Mouse (Mus musculus) neural tube, embryonic 12.5 days (tissue): ENCODE data around the gene Slco4c1. TPM values are rescaled to one million over a fixed set of nuclear protein-coding genes. Genes with fewer than 3 reads are reported as not detected.

ENCODE experiments used
- ATAC-seq: fragments of 200-750 bp; cut with Nextera tagmentation; 2 replicates; pipeline ENCODE4 v1.8.0; 2017; ENCODE audit warnings: low read depth, mild to moderate bottlenecking, moderate TSS enrichment, moderate library complexity; ENCODE audit not compliant: low FRiP score
- H3K27ac ChIP-seq: fragments of 300-500 bp; sonication (generic); 2 replicates; pipeline ENCODE4 v1.5.1; 2016
- H3K27me3 ChIP-seq: fragments of 300-500 bp; sonication (generic); replicated peaks from 2 replicates; pipeline ENCODE4 v1.6.1; 2016; ENCODE audit warnings: mild to moderate bottlenecking
- H3K36me3 ChIP-seq: fragments of 300-500 bp; sonication (generic); 2 replicates; pipeline ENCODE4 v1.6.1; 2016; ENCODE audit warnings: mild to moderate bottlenecking
- H3K4me1 ChIP-seq: fragments of 300-500 bp; sonication (generic); 2 replicates; pipeline ENCODE4 v1.6.1; 2016
- H3K4me2 ChIP-seq: fragments of 300-500 bp; sonication (generic); replicated peaks from 2 replicates; pipeline ENCODE4 v1.6.1; 2016; ENCODE audit warnings: mild to moderate bottlenecking
- H3K4me3 ChIP-seq: fragments of 300-500 bp; sonication (generic); 2 replicates; pipeline ENCODE4 v1.5.1; 2016
- H3K9ac ChIP-seq: fragments of 300-500 bp; sonication (generic); 2 replicates; pipeline ENCODE4 v1.6.1; 2016; ENCODE audit warnings: mild to moderate bottlenecking
- H3K9me3 ChIP-seq: fragments of 300-500 bp; sonication (generic); 2 replicates; pipeline ENCODE4 v1.6.1; 2016; ENCODE audit warnings: mild to moderate bottlenecking
- WGBS: fragments of 180-500 bp; shearing (Covaris S2); methylation state at CpG from one replicate; pipeline ENCODE4 v1.1.7; 2016; 5-methylcytosine and 5-hydroxymethylcytosine counted together
- polyA plus RNA-seq: library from polyadenylated mRNA; unstranded; fragments of >200 nt; fragmentation: Nextera tagmentation; extraction: Ambion mirVana; gene quantifications from 2 replicates; pipeline ENCODE4 v1.2.1, GENCODE M21; 2016

The Slco4c1 gene
- polyA plus RNA-seq, 1 experiment from 2014 or later: 0.05 TPM

DNA sequence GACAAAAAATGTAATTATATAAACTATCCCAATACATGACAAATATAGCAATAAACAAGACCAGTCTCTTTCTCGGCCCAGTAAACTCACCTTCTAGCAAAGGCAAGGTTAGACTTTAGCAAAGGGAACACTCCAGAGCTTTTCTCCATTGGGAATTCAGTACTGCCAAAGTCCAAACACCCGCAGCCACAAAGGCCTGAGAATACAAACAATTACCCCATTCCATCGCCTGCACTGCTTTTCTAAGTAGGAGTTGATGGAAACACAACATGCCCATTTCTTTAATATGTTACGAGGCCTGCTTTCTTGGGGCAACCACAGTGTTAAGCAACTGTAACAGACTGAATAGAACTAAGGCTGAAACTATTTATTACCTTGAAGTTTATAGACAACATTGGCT is 18.4 kb downstream of the Slco4c1 start:
- no peaks in the 10 kb centered on the region for H3K4me1 ChIP-seq
- H3K9ac ChIP-seq: no peak overlapping the region
- WGBS: 83% methylated on average over 4 of the region's 4 CpGs
- no peaks in the 10 kb centered on the region for H3K27me3 ChIP-seq
- no peak for ATAC-seq
- H3K36me3 ChIP-seq: no peaks in the 10 kb centered on the region
- no peak overlapping the region for H3K4me3 ChIP-seq
- no peak overlapping the region for H3K27ac ChIP-seq
- H3K9me3 ChIP-seq: no peaks in the 10 kb centered on the region
- H3K4me2 ChIP-seq: no peak overlapping the region

GRCm38 (mm10) chr1:96849101-96849500 is 22.9 kb downstream of the Slco4c1 start:
- Histone ChIP-seq H3K9ac (no peak overlapping the region), H3K27me3 (no peaks in the 10 kb centered on the region), H3K36me3 (no peaks in the 10 kb centered on the region), H3K27ac (no peak overlapping the region), H3K4me1 (no peaks in the 10 kb centered on the region), H3K4me2 (no peak overlapping the region), H3K4me3 (no peak overlapping the region), H3K9me3 (no peaks in the 10 kb centered on the region)
- ATAC-seq: no peak
- 77% methylated on average over 4 of the region's 4 CpGs for WGBS

GRCm38 (mm10) chr1:96848606-96849005 is 23.4 kb downstream of the Slco4c1 start:
- Histone ChIP-seq H3K9me3 (no peaks in the 10 kb centered on the region), H3K4me3 (no peak overlapping the region), H3K27me3 (no peaks in the 10 kb centered on the region), H3K27ac (no peak overlapping the region), H3K36me3 (no peaks in the 10 kb centered on the region), H3K4me1 (no peaks in the 10 kb centered on the region), H3K9ac (no peak overlapping the region), H3K4me2 (no peak overlapping the region)
- WGBS: 41% methylated on average over 2 of the region's 2 CpGs
- ATAC-seq: no peak

DNA sequence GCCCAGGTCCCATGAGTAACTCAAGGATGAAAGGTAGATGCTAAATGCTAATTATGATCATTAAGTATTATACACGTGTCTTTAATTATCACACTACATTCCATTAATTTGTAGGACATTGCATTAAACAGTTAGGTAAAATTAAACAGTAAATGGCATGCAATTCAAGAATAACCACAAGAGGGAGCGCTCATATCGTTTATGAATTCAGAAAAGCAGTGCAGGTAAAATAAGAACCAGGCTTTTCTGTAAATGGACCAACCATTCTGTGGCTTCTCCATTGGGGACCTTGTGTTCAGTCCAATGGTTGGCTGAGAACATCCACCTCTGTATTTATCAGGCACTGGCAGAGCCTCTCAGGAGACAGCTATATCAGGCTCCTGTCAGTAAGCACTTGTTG is 25.2 kb downstream of the Slco4c1 start:
- no peak overlapping the region for H3K4me2 ChIP-seq
- no peak overlapping the region for H3K27ac ChIP-seq
- WGBS: 6% methylated on average over 3 of the region's 3 CpGs
- no peak overlapping the region for H3K4me3 ChIP-seq
- H3K36me3 ChIP-seq: no peaks in the 10 kb centered on the region
- H3K4me1 ChIP-seq: no peaks in the 10 kb centered on the region
- ATAC-seq: no peak
- H3K27me3 ChIP-seq: no peaks in the 10 kb centered on the region
- H3K9me3 ChIP-seq: no peaks in the 10 kb centered on the region
- no peak overlapping the region for H3K9ac ChIP-seq

- Histone ChIP-seq H3K4me2 (no peak overlapping the region), H3K4me1 (no peaks in the 10 kb centered on the region), H3K36me3 (no peaks in the 10 kb centered on the region), H3K9ac (no peak overlapping the region), H3K9me3 (no peaks in the 10 kb centered on the region), H3K27me3 (no peaks in the 10 kb centered on the region), H3K27ac (no peak overlapping the region), H3K4me3 (no peak overlapping the region)
- WGBS: 60% methylated on average over 2 of the region's 2 CpGs
- no peak for ATAC-seq
Observed at GRCm38 (mm10) chr1:96805287-96805727, 66.7 kb downstream of the Slco4c1 start.

GRCm38 (mm10) chr1:96801595-96801994 is 70.4 kb downstream of the Slco4c1 start:
- Histone ChIP-seq H3K36me3 (no peaks in the 10 kb centered on the region), H3K9ac (no peak overlapping the region), H3K4me2 (no peak overlapping the region), H3K27me3 (no peaks in the 10 kb centered on the region), H3K4me1 (no peaks in the 10 kb centered on the region), H3K27ac (no peak overlapping the region), H3K4me3 (no peak overlapping the region), H3K9me3 (no peaks in the 10 kb centered on the region)
- no peak for ATAC-seq

DNA sequence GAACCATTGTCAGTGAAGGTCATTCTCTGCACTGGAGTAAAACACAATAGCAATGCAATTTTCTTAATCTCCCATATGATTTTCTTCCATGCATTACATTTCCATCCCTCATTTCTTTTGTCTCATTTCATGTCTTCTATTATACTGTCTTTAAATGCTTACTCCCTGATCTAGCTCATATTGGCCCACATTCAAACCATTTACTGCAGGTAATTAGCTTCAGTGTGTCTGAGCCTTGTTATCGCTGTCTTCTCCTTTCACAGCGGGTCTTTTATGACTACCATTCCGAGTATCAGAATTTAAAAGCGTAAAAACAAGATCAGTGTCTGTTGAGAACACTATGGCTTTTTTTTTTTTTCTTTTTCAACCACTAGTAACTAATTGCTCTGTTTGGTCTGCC is 77.3 kb downstream of the Slco4c1 start:
- no peak overlapping the region for H3K9ac ChIP-seq
- ATAC-seq: no peak

DNA sequence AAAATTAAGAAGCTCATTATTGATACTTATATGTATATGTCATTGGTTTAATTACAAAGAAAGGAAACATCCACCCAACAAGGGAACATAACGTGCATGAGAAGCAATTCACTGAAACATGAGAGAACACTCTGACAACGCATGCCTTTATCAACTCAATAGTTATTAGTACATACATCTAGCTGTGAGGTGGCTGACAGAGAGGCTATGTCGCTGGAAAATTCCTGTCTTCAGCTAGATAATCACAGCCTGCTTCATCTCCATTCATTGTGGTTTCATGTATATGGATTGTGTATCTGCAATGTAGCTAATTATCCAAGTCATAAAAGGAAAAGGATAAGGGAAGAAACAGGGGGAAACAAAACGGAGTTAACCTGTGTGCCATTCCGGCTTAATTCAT is 77.7 kb downstream of the Slco4c1 start:
- H3K27me3 ChIP-seq: no peaks in the 10 kb centered on the region
- no peaks in the 10 kb centered on the region for H3K36me3 ChIP-seq
- 57% methylated on average over 5 of the region's 5 CpGs for WGBS
- H3K4me1 ChIP-seq: no peaks in the 10 kb centered on the region
- H3K4me2 ChIP-seq: no peak overlapping the region
- H3K9me3 ChIP-seq: no peaks in the 10 kb centered on the region
- H3K9ac ChIP-seq: no peak overlapping the region
- no peak overlapping the region for H3K4me3 ChIP-seq
- ATAC-seq: no peak
- H3K27ac ChIP-seq: no peak overlapping the region

More for the DNA sequence above, 77.3 kb downstream of the Slco4c1 start:
- no peaks in the 10 kb centered on the region for H3K4me1 ChIP-seq
- H3K4me3 ChIP-seq: no peak overlapping the region
- no peaks in the 10 kb centered on the region for H3K27me3 ChIP-seq
- no peak overlapping the region for H3K27ac ChIP-seq
- no peak overlapping the region for H3K4me2 ChIP-seq
- 18% methylated on average over 4 of the region's 4 CpGs for WGBS
- H3K36me3 ChIP-seq: no peaks in the 10 kb centered on the region
- no peaks in the 10 kb centered on the region for H3K9me3 ChIP-seq

- Histone ChIP-seq H3K9ac (no peak overlapping the region), H3K36me3 (no peaks in the 10 kb centered on the region), H3K4me2 (no peak overlapping the region), H3K27ac (no peak overlapping the region), H3K27me3 (no peaks in the 10 kb centered on the region), H3K4me3 (no peak overlapping the region), H3K4me1 (no peaks in the 10 kb centered on the region), H3K9me3 (no peaks in the 10 kb centered on the region)
- WGBS: 89% methylated on average over 1 of the region's 1 CpGs
- ATAC-seq: no peak
Observed at GRCm38 (mm10) chr1:96789268-96789667, 82.7 kb downstream of the Slco4c1 start.

- no peak overlapping the region for H3K9ac ChIP-seq
- no peak overlapping the region for H3K27ac ChIP-seq
- H3K4me3 ChIP-seq: no peak overlapping the region
- H3K36me3 ChIP-seq: no peaks in the 10 kb centered on the region
- 96% methylated on average over 4 of the region's 4 CpGs for WGBS
- no peaks in the 10 kb centered on the region for H3K4me1 ChIP-seq
- no peaks in the 10 kb centered on the region for H3K9me3 ChIP-seq
- ATAC-seq: no peak
- H3K4me2 ChIP-seq: no peak overlapping the region
- H3K27me3 ChIP-seq: no peaks in the 10 kb centered on the region
Observed at GRCm38 (mm10) chr1:96774174-96774573, 97.8 kb downstream of the Slco4c1 start.

DNA sequence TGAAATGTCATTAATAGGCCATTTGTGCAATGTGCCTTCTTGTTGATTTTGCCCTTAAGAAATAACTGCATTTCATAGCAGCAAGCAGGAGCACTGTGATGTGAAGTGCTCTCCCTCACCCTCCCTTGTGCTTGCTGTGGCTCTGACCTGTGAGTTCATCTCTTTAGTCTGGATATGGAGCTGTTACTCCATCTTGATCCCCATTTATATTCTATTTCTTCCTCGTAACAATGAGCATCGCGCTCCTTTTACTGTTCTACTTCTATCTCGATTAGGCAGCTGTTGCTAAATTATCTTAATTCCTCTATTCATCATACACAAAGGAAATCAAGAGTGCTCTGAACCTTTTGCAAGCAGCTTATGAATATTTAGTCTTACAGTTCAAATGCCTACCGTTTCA is 98.3 kb downstream of the Slco4c1 start:
- Histone ChIP-seq H3K4me2 (no peak overlapping the region), H3K36me3 (no peaks in the 10 kb centered on the region), H3K4me3 (no peak overlapping the region), H3K9me3 (no peaks in the 10 kb centered on the region), H3K27me3 (no peaks in the 10 kb centered on the region), H3K4me1 (no peaks in the 10 kb centered on the region), H3K9ac (no peak overlapping the region), H3K27ac (no peak overlapping the region)
- no peak for ATAC-seq
- WGBS: 87% methylated on average over 5 of the region's 5 CpGs

DNA sequence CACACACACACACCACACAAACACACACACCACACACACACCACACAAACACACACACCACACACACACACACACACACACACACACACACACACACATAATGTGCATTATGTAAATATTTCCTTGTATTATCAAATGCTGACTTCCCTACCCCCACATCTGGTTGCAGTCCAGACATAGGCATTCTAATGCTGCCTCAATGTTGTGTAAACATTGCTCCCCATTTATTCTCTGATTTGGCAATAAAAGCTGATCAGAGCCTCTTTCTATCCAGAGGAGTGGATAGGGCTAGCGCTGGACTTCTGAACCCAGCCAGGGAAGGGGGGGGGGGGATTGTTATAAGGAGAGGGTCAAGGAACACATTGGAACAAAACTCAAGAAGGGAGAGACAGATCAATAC is 101.7 kb downstream of the Slco4c1 start:
- Histone ChIP-seq H3K36me3 (no peaks in the 10 kb centered on the region), H3K27ac (no peak overlapping the region), H3K27me3 (no peaks in the 10 kb centered on the region), H3K4me3 (no peak overlapping the region), H3K4me2 (no peak overlapping the region), H3K9ac (no peak overlapping the region), H3K9me3 (no peaks in the 10 kb centered on the region), H3K4me1 (no peaks in the 10 kb centered on the region)
- 94% methylated on average over 1 of the region's 1 CpGs for WGBS
- ATAC-seq: no peak

DNA sequence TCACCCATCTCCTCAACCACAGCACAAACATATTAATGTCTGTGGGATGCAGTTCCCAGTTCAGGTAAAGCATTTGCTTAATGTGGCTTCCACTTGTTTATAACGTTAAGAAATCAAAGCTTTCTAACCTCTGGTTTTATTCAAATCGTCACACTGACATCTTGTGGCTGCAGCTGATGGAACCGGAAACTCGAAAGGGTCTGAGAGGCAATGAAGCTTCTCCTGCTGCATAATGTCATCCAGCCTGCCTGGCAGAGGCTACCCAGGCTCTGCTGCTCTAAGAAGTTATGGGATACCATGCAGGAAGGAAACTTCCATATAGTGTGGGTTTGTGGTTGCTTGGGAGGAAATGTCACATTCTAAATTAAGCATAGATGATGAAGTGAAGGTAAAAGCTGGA is 103.7 kb downstream of the Slco4c1 start:
- H3K9ac ChIP-seq: no peak overlapping the region
- no peak overlapping the region for H3K4me2 ChIP-seq
- H3K9me3 ChIP-seq: no peaks in the 10 kb centered on the region
- H3K27ac ChIP-seq: no peak overlapping the region
- no peaks in the 10 kb centered on the region for H3K27me3 ChIP-seq
- ATAC-seq: no peak
- no peaks in the 10 kb centered on the region for H3K36me3 ChIP-seq
- whole genome bisulfite sequencing: 28% methylated on average over 4 of the region's 4 CpGs
- no peak overlapping the region for H3K4me3 ChIP-seq
- no peaks in the 10 kb centered on the region for H3K4me1 ChIP-seq
